Mouse (Mus musculus): ENCODE measurements at regions not wholly inside any gene's neighbourhood (a gene's known extent, or its start where the extent isn't known, plus 50 kb on each side); places are given as distances from the start of the nearest gene placed in this dataset.

DNA sequence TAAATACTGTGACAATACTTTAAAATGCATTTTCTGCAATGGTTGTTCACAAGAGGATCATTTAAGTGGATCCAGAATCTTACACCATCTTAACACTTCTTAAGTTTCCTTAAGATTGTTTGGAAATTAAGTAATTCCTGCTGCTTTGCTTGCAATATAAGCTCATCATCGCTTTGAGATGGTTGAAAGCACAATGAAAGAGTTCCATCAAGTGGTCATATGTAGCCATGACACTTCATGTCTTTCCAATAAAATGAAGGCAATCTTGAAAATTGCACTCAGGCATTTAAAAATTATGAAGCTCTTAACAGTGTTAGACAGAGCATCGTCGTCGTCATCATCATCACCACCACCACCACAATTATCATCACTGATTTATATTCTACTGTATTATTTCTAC is 223.8 kb downstream of the Lipi start:
- no peaks in the 10 kb centered on the region for H3K27me3 ChIP-seq
- no peaks in the 10 kb centered on the region for H3K9me3 ChIP-seq
- no peak overlapping the region for H3K27ac ChIP-seq
- H3K4me1 ChIP-seq, result no peaks in the 10 kb centered on the region
- H3K36me3 ChIP-seq, result no peaks in the 10 kb centered on the region
- H3K4me2 ChIP-seq, result no peak overlapping the region
- no peak for ATAC-seq (ENCODE audit: insufficient number of reproducible peaks, low FRiP score, low TSS enrichment, low read depth)
- H3K9ac ChIP-seq, result no peak overlapping the region
- WGBS, result 74% methylated on average over 4 of the region's 4 CpGs
- no peak overlapping the region for H3K4me3 ChIP-seq

DNA sequence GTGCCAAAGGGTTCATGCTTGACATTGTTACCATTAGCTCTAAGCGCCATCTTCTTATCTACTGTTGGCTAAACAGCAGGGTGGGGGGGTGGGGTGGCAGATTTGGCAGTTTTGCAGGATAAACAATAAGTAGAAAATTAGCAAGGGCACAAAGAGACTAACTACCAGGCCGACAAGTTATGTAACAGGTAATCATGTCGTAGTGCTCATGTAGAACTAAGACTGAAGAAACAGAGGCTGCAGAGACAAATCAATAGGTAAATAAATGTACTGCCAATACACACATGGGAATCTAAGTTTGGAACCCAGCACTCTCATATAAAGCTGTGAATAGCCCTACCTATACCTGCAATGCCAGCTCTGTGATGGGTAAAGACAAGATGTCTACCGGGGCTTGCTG is 225.1 kb downstream of the Lipi start:
- H3K27me3 ChIP-seq, result no peaks in the 10 kb centered on the region
- H3K36me3 ChIP-seq, result no peaks in the 10 kb centered on the region
- ATAC-seq (ENCODE audit: insufficient number of reproducible peaks, low FRiP score, low TSS enrichment, low read depth), result no peak
- no peaks in the 10 kb centered on the region for H3K9me3 ChIP-seq
- H3K4me1 ChIP-seq, result no peaks in the 10 kb centered on the region
- no peak overlapping the region for H3K4me3 ChIP-seq
- WGBS, result 87% methylated on average over 4 of the region's 4 CpGs
- H3K27ac ChIP-seq, result no peak overlapping the region
- no peak overlapping the region for H3K4me2 ChIP-seq
- H3K9ac ChIP-seq, result no peak overlapping the region

DNA sequence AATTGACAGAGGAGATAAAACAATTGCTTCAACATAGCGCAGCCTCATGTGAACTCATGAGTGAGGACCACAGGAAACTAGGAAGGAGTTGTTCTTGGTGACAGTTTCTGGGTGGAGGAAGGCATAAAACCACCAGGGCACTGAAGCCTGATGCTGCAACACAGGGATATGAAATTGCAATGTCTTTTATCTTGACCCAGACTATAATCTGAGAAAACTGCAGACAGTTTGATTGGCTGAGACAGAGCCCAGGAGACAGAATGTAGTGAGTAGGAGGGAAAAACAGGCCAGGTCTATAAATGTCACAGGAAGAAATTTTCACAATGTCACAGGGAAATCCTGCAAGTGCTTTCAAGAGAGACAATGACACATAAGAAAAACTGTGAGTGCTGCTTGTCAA is 232.5 kb downstream of the Lipi start:
- no peak overlapping the region for H3K9ac ChIP-seq
- WGBS, result 91% methylated on average over 1 of the region's 1 CpGs
- no peaks in the 10 kb centered on the region for H3K36me3 ChIP-seq
- no peak overlapping the region for H3K27ac ChIP-seq
- no peaks in the 10 kb centered on the region for H3K9me3 ChIP-seq
- no peak overlapping the region for H3K4me2 ChIP-seq
- H3K27me3 ChIP-seq, result no peaks in the 10 kb centered on the region
- no peaks in the 10 kb centered on the region for H3K4me1 ChIP-seq
- ATAC-seq (ENCODE audit: insufficient number of reproducible peaks, low FRiP score, low TSS enrichment, low read depth), result no peak
- H3K4me3 ChIP-seq, result no peak overlapping the region

DNA sequence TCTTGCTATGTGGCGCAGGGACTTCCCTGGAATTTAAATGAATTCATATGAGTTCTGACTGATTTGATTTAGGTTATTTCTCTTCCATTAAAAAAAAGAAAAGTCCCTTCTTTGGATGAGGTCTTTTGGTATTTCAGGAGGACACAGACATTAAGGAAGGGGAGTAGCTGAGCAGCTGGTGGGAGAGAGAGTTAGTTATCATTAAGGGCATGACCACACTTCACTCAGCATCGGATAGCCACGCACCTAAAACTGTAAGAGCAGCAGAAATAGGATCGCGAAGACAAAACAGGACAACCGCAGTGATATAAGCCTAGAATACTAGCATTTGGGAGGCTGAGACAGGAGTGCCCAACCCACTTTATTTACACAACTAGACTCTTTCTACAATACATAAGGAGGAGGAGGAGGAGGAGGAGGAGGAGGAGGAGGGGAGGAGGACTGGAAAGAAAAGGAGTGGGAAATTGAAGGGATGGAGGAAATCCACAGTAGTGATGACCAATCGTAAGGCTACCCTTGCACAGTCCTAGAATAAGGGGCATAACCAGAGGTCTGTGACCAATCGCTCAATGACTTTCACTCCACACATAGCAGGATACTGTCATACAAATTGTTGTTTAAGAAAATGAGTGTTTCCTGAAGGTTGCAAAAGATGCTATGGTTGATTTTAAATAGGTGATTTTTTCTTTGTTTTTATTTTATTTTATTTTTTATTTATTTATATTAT is 241.5 kb downstream of the Lipi start:
- 84% methylated on average over 8 of the region's 8 CpGs for WGBS
- Histone ChIP-seq H3K36me3 (no peaks in the 10 kb centered on the region), H3K27me3 (no peaks in the 10 kb centered on the region), H3K4me3 (no peak overlapping the region), H3K9ac (no peak overlapping the region), H3K4me2 (no peak overlapping the region), H3K4me1 (no peaks in the 10 kb centered on the region; the same call in 1 of the 2 replicates), H3K9me3 (no peaks in the 10 kb centered on the region), H3K27ac (no peak overlapping the region)
- no peak for ATAC-seq (ENCODE audit: insufficient number of reproducible peaks, low FRiP score, low TSS enrichment, low read depth)

DNA sequence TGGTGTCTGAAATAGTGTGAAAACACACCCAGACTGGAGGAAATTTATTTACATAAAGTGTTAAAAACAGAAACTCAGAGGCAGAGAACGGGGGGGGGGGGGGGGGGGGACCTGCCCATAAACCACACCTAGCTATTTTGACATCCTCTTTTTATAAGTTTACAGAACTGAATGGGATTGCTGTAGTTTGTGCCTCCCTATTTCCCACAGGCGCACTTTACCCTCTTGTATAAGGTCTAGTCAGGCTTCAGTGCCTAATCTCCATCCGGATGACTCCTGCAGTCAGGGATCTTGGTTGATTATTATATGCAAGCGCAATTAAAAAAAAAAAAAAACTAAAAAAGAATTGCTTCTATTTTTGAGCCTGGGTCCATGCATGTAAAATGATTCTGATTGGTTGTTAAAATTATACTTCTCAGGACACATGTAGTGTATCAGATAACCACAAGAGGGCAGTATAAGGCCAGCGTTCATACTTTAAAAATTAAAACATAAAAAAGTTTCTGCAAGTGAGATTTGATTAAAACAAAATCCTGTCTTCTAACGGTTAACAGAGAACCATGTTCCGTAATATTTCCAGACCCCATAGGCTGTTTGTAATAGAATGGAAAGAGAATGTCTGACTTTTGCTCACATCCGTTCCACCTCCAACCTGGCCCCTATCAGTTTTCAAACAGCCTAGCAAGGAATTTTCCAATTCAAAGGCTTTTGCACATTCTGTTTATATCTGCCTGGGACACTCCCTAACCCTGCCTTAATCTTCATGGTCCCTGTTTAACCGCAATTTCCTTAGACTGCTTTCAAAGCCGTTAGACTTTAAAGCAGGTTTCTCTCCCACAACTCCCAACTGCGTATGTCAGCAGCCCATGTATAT is 242.6 kb downstream of the Lipi start:
- no peaks in the 10 kb centered on the region for H3K9me3 ChIP-seq
- H3K4me1 ChIP-seq, result no peaks in the 10 kb centered on the region; the same call in 1 of the 2 replicates
- no peaks in the 10 kb centered on the region for H3K36me3 ChIP-seq
- ATAC-seq (ENCODE audit: insufficient number of reproducible peaks, low FRiP score, low TSS enrichment, low read depth), result no peak
- no peak overlapping the region; the same call in 1 of the 2 replicates for H3K4me3 ChIP-seq
- no peak overlapping the region for H3K9ac ChIP-seq
- no peak overlapping the region for H3K27ac ChIP-seq
- 32% methylated on average over 11 of the region's 11 CpGs for WGBS
- peak overlapping the region; percentile 15; the same call in 1 of the 2 replicates for H3K4me2 ChIP-seq
- H3K27me3 ChIP-seq, result no peaks in the 10 kb centered on the region

DNA sequence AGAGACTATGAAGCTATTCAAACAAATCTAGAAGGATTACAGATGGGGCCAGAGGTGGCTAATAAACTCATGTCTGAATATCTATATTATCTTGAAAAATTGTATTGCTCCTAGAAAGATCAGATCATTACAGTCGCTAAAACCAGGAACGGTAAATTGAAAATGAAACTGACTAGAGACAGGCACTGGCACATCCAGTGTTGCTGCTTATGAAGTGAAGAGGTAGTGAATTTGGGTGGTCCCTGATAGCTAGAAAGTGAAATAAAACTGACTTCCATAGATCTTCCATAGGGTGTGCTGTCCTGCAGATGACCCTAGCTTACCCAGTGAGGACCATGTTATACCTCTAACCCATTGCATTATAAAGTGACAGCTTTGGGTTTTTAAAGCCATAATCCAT is 251.6 kb downstream of the Lipi start:
- no peak overlapping the region for H3K4me3 ChIP-seq
- H3K9me3 ChIP-seq, result no peaks in the 10 kb centered on the region
- H3K36me3 ChIP-seq, result no peaks in the 10 kb centered on the region
- no peaks in the 10 kb centered on the region for H3K4me1 ChIP-seq
- ATAC-seq (ENCODE audit: insufficient number of reproducible peaks, low FRiP score, low TSS enrichment, low read depth), result no peak
- H3K4me2 ChIP-seq, result no peak overlapping the region
- 90% methylated on average over 2 of the region's 2 CpGs for WGBS
- no peaks in the 10 kb centered on the region for H3K27me3 ChIP-seq
- no peak overlapping the region for H3K9ac ChIP-seq
- H3K27ac ChIP-seq, result no peak overlapping the region

DNA sequence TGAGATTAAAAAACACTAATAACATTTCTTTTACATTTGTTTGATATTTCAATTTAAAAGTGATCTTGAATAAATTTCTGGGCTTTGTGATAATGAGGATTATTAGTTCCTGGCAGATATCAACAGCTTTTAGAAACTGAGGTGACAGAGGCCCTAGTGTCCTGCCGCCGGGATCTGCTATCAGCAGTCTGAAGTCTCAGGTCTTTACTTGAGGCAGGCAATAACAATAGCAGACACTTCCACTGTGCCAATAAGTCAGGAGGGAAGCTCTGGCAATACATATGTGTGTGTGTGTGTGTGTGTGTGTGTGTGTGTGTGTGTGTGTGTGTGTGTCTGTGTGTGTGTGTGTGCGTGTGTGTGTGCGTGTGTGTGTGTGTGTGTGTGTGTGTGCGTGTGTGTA is 252.1 kb downstream of the Lipi start:
- WGBS, result 83% methylated on average over 5 of the region's 5 CpGs

DNA sequence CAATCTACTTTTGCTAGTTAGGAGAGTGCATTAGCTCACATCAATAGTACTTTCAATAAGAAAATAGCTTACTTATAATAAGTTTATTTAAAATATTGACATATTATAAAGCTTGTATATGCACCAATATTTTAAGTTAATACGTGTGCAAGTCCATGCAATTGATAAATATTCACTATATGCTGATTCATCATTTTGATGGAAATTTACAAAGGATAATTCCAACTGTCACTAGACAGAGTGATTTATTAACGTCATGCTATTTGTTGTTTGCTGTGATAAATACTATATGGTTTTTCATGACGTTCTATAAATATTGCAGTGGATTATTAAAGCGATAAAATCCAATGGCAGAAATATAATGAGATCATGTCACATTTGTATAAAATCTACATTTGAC is 253.0 kb downstream of the Lipi start:
- 90% methylated on average over 4 of the region's 4 CpGs for WGBS
- Histone ChIP-seq H3K27ac (no peak overlapping the region), H3K36me3 (no peaks in the 10 kb centered on the region), H3K4me1 (no peaks in the 10 kb centered on the region), H3K4me2 (no peak overlapping the region), H3K9ac (no peak overlapping the region), H3K9me3 (no peaks in the 10 kb centered on the region), H3K4me3 (no peak overlapping the region), H3K27me3 (no peaks in the 10 kb centered on the region)
- ATAC-seq (ENCODE audit: insufficient number of reproducible peaks, low FRiP score, low TSS enrichment, low read depth), result no peak

More for the DNA sequence above, 252.1 kb downstream of the Lipi start:
- no peak overlapping the region for H3K4me2 ChIP-seq
- no peaks in the 10 kb centered on the region for H3K36me3 ChIP-seq
- no peak overlapping the region for H3K27ac ChIP-seq
- no peaks in the 10 kb centered on the region for H3K9me3 ChIP-seq
- no peak overlapping the region for H3K9ac ChIP-seq
- no peak for ATAC-seq (ENCODE audit: insufficient number of reproducible peaks, low FRiP score, low TSS enrichment, low read depth)
- H3K4me3 ChIP-seq, result no peak overlapping the region
- H3K4me1 ChIP-seq, result no peaks in the 10 kb centered on the region
- H3K27me3 ChIP-seq, result no peaks in the 10 kb centered on the region

DNA sequence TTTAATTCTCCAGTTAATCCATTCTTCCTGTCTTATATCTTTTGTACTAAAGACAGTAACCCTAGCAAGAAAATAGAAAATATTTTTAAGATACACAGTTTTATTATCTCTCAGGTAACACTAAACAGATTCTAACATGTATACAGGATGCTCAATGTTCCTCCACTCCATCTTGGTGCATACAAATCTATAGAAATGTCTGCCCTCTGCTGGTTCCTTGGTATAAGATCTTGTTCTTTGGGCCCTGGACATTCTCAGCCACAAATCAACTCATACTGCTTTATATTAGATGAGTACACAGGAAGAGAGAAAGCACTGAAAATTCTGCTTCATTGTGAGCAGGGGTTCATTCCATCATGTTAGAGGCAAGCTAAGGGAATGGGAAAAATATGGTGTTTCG is 260.6 kb downstream of the Lipi start:
- no peaks in the 10 kb centered on the region for H3K4me1 ChIP-seq
- H3K36me3 ChIP-seq, result no peaks in the 10 kb centered on the region
- ATAC-seq (ENCODE audit: insufficient number of reproducible peaks, low FRiP score, low TSS enrichment, low read depth), result no peak
- H3K4me2 ChIP-seq, result no peak overlapping the region
- H3K9ac ChIP-seq, result no peak overlapping the region
- H3K27me3 ChIP-seq, result no peaks in the 10 kb centered on the region
- no peak overlapping the region for H3K4me3 ChIP-seq
- WGBS, result 78% methylated on average over 1 of the region's 1 CpGs
- H3K9me3 ChIP-seq, result no peaks in the 10 kb centered on the region
- no peak overlapping the region for H3K27ac ChIP-seq

DNA sequence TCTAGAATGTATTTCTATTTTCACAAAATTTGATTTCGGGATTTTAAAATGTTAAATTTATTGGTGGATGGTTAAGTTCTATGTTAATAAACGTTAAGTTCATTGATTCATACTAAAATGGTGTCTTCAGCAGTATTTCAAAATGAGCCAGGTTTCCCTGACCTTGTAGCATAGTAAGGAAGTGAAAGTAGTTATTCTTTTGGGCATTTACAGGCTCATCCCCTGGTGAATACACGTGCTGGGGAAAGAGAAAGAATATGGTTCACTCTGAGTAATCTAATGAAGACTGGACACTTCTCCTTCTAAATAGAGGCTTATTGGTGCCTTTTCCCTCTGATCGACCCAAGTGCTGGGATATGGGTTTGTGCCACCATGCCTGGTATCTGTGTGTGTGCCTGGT is 281.1 kb downstream of the Lipi start:
- no peak overlapping the region for H3K9ac ChIP-seq
- H3K9me3 ChIP-seq, result no peaks in the 10 kb centered on the region
- H3K36me3 ChIP-seq, result no peaks in the 10 kb centered on the region
- 68% methylated on average over 4 of the region's 4 CpGs for WGBS
- no peak overlapping the region for H3K4me2 ChIP-seq
- no peak overlapping the region for H3K27ac ChIP-seq
- ATAC-seq (ENCODE audit: insufficient number of reproducible peaks, low FRiP score, low TSS enrichment, low read depth), result no peak
- H3K27me3 ChIP-seq, result no peaks in the 10 kb centered on the region
- H3K4me3 ChIP-seq, result no peak overlapping the region
- H3K4me1 ChIP-seq, result no peaks in the 10 kb centered on the region

DNA sequence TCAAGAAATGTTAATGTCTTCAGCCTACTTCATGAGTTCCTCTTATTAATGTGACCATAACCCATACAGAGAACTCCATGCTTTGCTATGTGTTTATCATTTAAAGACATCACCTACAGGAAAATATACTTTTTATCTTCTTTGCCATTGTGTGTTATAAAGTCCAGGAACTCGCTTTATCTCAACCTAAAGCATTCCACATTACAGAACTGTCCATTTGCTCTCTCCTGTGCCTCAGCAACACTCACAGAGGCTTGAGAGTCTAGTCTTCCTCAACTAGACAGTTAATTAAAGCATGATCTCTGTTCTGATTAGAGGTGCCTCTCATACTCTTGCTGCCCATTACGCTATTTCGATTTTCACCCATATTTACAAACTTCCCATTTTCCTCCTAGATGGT is 288.4 kb downstream of the Lipi start:
- WGBS, result 88% methylated on average over 3 of the region's 3 CpGs
- no peak overlapping the region for H3K27ac ChIP-seq
- no peak overlapping the region for H3K4me3 ChIP-seq

DNA sequence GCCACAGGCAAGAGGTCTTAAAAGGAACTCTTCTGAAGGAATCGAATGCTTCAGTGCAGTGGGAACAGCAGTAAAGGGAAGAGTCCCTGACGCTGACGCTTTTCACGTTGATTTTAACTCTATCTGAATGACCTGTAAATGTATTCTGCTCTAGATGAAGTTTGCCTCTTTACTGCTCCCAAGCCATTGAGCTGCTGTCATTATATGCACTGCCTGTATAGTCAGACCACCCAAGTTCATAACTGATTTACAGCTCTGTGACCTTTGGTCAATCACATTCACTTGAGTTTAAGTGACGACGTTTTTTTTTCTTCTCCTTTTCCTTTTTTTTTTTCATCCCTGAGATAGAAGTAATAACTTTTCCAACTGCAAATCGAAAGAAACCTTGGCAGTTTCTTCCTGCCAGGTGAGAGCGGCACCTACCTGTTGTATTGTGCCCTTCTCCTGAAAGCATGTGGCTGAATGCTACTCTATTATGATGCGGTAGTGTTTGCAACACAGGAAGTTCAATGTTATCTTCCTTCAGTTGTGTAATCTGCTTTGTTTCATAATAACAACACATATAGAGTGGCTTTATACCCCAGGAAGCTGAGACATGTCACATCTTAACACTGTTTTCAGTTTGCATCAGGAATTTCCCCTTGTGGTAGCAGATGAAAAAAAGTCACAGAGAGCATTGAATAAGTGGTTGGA is 293.0 kb downstream of the Lipi start:
- H3K4me1 ChIP-seq, result no peaks in the 10 kb centered on the region
- H3K27me3 ChIP-seq, result no peaks in the 10 kb centered on the region
- H3K4me3 ChIP-seq, result no peak overlapping the region
- H3K9me3 ChIP-seq, result no peaks in the 10 kb centered on the region
- WGBS, result 69% methylated on average over 9 of the region's 9 CpGs
- no peak for ATAC-seq (ENCODE audit: insufficient number of reproducible peaks, low FRiP score, low TSS enrichment, low read depth)
- H3K27ac ChIP-seq, result no peak overlapping the region
- no peaks in the 10 kb centered on the region for H3K36me3 ChIP-seq
- no peak overlapping the region for H3K4me2 ChIP-seq
- H3K9ac ChIP-seq, result no peak overlapping the region

More for the DNA sequence above, 288.4 kb downstream of the Lipi start:
- Histone ChIP-seq H3K4me2 (no peak overlapping the region), H3K9me3 (no peaks in the 10 kb centered on the region), H3K27me3 (no peaks in the 10 kb centered on the region), H3K9ac (no peak overlapping the region), H3K36me3 (no peaks in the 10 kb centered on the region), H3K4me1 (no peaks in the 10 kb centered on the region)
- ATAC-seq (ENCODE audit: insufficient number of reproducible peaks, low FRiP score, low TSS enrichment, low read depth), result no peak
